Mouse (Mus musculus) MEL (cell line): ENCODE measurements around the gene Ambra1. TPM values are rescaled to one million over a fixed set of nuclear protein-coding genes. Genes with fewer than 3 reads are reported as not detected.

Source experiments
- DNase-seq: peaks from one replicate; pipeline ENCODE4 v3.0.0; 2011; ENCODE audit warnings: low read depth, low spot score
- H3K27ac ChIP-seq: 2 replicates; pipeline ENCODE4 v1.5.1; 2012; ENCODE audit warnings: low read depth, mild to moderate bottlenecking, control low read depth, low read length, moderate library complexity; ENCODE audit not compliant: control insufficient read depth
- H3K27me3 ChIP-seq, 2 experiments: fragments of 150-350 bp in 1 of 2; sonication (generic) in 1 of 2; 2 replicates each; pipeline ENCODE4 v1.6.1; 2012; ENCODE audit warnings: low read length in 2 of 2, mild to moderate bottlenecking in 2 of 2, improper control_type of control experiment in 1 of 2, moderate library complexity in 1 of 2; ENCODE audit not compliant: insufficient read depth in 2 of 2, control insufficient read depth in 1 of 2
- H3K36me3 ChIP-seq, 2 experiments: 2 replicates each; pipeline ENCODE4 v1.6.1; 2012 to 2014; ENCODE audit warnings: low read length in 2 of 2, improper control_type of control experiment in 1 of 2, inconsistent platforms in 1 of 2, mild to moderate bottlenecking in 1 of 2; ENCODE audit not compliant: insufficient read depth in 2 of 2, control insufficient read depth in 1 of 2
- H3K4me1 ChIP-seq, 2 experiments: fragments of 150-350 bp in 1 of 2; sonication (generic) in 1 of 2; 2 replicates each; pipeline ENCODE4 v1.6.1; 2012; ENCODE audit warnings: low read length in 2 of 2, improper control_type of control experiment in 1 of 2, mild to moderate bottlenecking in 1 of 2; ENCODE audit not compliant: insufficient read depth in 2 of 2, control insufficient read depth in 1 of 2
- H3K4me3 ChIP-seq, 2 experiments: fragments of 150-350 bp in 1 of 2; sonication (generic) in 1 of 2; 2 replicates each; pipeline ENCODE4 v1.5.1; 2012; ENCODE audit warnings: low read depth in 2 of 2, low read length in 2 of 2, mild to moderate bottlenecking in 2 of 2, moderate library complexity in 2 of 2, control low read depth in 1 of 2, improper control_type of control experiment in 1 of 2; ENCODE audit not compliant: control insufficient read depth in 1 of 2, insufficient read depth in 1 of 2
- H3K79me2 ChIP-seq: 2 replicates; pipeline ENCODE4 v1.6.1; 2012; ENCODE audit warnings: mild to moderate bottlenecking, low read length, moderate library complexity; ENCODE audit not compliant: control insufficient read depth, poor library complexity, insufficient read depth
- H3K9ac ChIP-seq: 2 replicates; pipeline ENCODE4 v1.6.1; 2012; ENCODE audit warnings: low read depth, mild to moderate bottlenecking, control low read depth, low read length, moderate library complexity; ENCODE audit not compliant: control insufficient read depth, poor library complexity, severe bottlenecking
- H3K9me3 ChIP-seq: fragments of 150-350 bp; sonication (generic); replicated peaks from 2 replicates; pipeline ENCODE4 v1.6.1; 2012; ENCODE audit warnings: mild to moderate bottlenecking, low read length, improper control_type of control experiment, moderate library complexity; ENCODE audit not compliant: insufficient read depth
- CHD2 ChIP-seq: IDR thresholded peaks from 2 replicates; pipeline ENCODE4 v1.6.1; 2011; ENCODE audit warnings: low read length, improper control_type of control experiment
- CTCF ChIP-seq, 3 experiments: IDR thresholded peaks in 2 of 3; conservative IDR thresholded peaks in 1 of 3; 2 replicates each; pipeline ENCODE4 v1.5.1; 2011 to 2012; ENCODE audit warnings: low read length in 3 of 3, low read depth in 2 of 3, mild to moderate bottlenecking in 2 of 3, improper control_type of control experiment in 1 of 3, inconsistent platforms in 1 of 3, mixed read lengths in 1 of 3, moderate library complexity in 1 of 3; ENCODE audit not compliant: control insufficient read depth in 1 of 3, insufficient read depth in 1 of 3, poor library complexity in 1 of 3, severe bottlenecking in 1 of 3
- ELF1 ChIP-seq: IDR thresholded peaks from 2 replicates; pipeline ENCODE4 v1.6.1; 2014; ENCODE audit warnings: low read depth, mild to moderate bottlenecking, inconsistent platforms, low read length, improper control_type of control experiment, moderate library complexity
- EP300 ChIP-seq, 2 experiments: IDR thresholded peaks; 2 replicates each; pipeline ENCODE4 v1.6.1; 2011; ENCODE audit warnings: improper control_type of control experiment in 2 of 2, low read length in 2 of 2, low read depth in 1 of 2, mild to moderate bottlenecking in 1 of 2
- ETS1 ChIP-seq: IDR thresholded peaks from 2 replicates; pipeline ENCODE4 v1.6.1; 2012; ENCODE audit warnings: low read depth, mild to moderate bottlenecking, inconsistent platforms, low read length, improper control_type of control experiment, moderate library complexity
- GABPA ChIP-seq: IDR thresholded peaks from 2 replicates; pipeline ENCODE4 v1.6.1; 2012; ENCODE audit warnings: low read depth, mild to moderate bottlenecking, inconsistent platforms, low read length, improper control_type of control experiment, moderate library complexity
- HCFC1 ChIP-seq: IDR thresholded peaks from 2 replicates; pipeline ENCODE4 v1.6.1; 2012; ENCODE audit warnings: low read depth, mild to moderate bottlenecking, inconsistent platforms, low read length, improper control_type of control experiment, moderate library complexity
- JUND ChIP-seq: IDR thresholded peaks from 2 replicates; pipeline ENCODE4 v1.6.1; 2011; ENCODE audit warnings: low read depth, mild to moderate bottlenecking, improper control_type of control experiment, low read length
- MXI1 ChIP-seq: IDR thresholded peaks from 2 replicates; pipeline ENCODE4 v1.6.1; 2011; ENCODE audit warnings: mild to moderate bottlenecking, low read depth, low read length, improper control_type of control experiment
- NRF1 ChIP-seq: IDR thresholded peaks from 2 replicates; pipeline ENCODE4 v1.6.1; 2014; ENCODE audit warnings: low read depth, mild to moderate bottlenecking, inconsistent platforms, low read length, improper control_type of control experiment, moderate library complexity; ENCODE audit not compliant: poor library complexity, insufficient read depth, severe bottlenecking
- POLR2AphosphoS2 ChIP-seq: IDR thresholded peaks from 2 replicates; pipeline ENCODE4 v1.6.1; 2011; ENCODE audit warnings: low read length, improper control_type of control experiment
- RCOR1 ChIP-seq: IDR thresholded peaks from 2 replicates; pipeline ENCODE4 v1.6.1; 2012; ENCODE audit warnings: low read depth, mild to moderate bottlenecking, inconsistent platforms, low read length, improper control_type of control experiment
- SIN3A ChIP-seq: IDR thresholded peaks from 2 replicates; pipeline ENCODE4 v1.6.1; 2012; ENCODE audit warnings: low read length, improper control_type of control experiment, inconsistent platforms
- TBP ChIP-seq: IDR thresholded peaks from 2 replicates; pipeline ENCODE4 v1.8.0; 2011; ENCODE audit warnings: low read depth, low read length, improper control_type of control experiment
- USF2 ChIP-seq, 2 experiments: IDR thresholded peaks; 2 replicates each; pipeline ENCODE4 v1.6.1; 2011 to 2012; ENCODE audit warnings: improper control_type of control experiment in 2 of 2, low read length in 2 of 2, borderline replicate concordance in 1 of 2, inconsistent platforms in 1 of 2, low read depth in 1 of 2, mild to moderate bottlenecking in 1 of 2; ENCODE audit not compliant: insufficient read depth in 1 of 2
- ZMIZ1 ChIP-seq: IDR thresholded peaks from 2 replicates; pipeline ENCODE4 v1.6.1; 2012; ENCODE audit warnings: low read depth, mild to moderate bottlenecking, inconsistent platforms, low read length, improper control_type of control experiment, moderate library complexity
- polyA plus RNA-seq, 2 experiments: library from polyadenylated mRNA; stranded (reverse) in 1 of 2; unstranded in 1 of 2; fragments of >175 nt in 1 of 2; fragments of >200 nt in 1 of 2; gene quantifications; 2 replicates each; pipeline versions ENCODE4 v1.2.1 to v1.2.4; 2012; ENCODE audit warnings: low replicate concordance in 2 of 2, low read depth in 1 of 2; ENCODE audit not compliant: insufficient read length in 2 of 2, insufficient read depth in 1 of 2, missing spikeins in 1 of 2
- total RNA-seq: library from RNA; depleted of rRNA; stranded (reverse); fragments of 300-350 nt; gene quantifications from 2 replicates; pipeline ENCODE4 v1.2.3, GENCODE M21; 2012

The Ambra1 gene
- total and polyA plus RNA-seq, 3 experiments = 14.6 to 24.7 TPM; not detected in 1

DNA sequence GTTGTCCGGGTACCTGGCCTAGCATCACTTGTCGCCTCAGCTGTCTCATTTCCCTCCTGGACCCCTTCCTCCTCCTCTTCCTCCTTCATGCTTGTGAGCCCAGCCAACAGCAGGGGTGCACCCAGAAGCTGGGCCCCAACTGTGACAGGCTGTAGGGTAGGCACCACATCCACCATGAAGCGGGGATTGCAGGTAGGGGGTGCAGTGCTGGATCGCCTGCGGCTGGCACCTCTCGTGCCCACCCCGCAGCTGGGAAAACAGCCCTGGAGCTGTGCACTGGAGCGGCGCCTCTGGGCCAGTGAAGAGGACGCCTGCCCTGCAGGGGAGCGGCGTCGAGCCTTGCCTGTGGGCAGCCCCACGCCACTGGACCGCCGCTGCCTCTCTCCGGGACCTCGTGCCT, 215.5 kb downstream of the Ambra1 start, which contains the start of gene Gm9821:
TSS of gene Gm9821 (plus strand) at position 221 of the 400 bp plus-strand sequence.
- Histone ChIP-seq H3K4me1 (peaks cover 7 to 27% of the 10 kb centered on the region in 2 experiments; a peak in 3 of 4 replicates), H3K36me3 (peaks cover 5 to 19% of the 10 kb centered on the region in 2 experiments), H3K79me2 (peaks cover 38% of the 10 kb centered on the region), H3K9me3 (no peaks in the 10 kb centered on the region), H3K9ac (no peak within 1 kb of the TSS), H3K27me3 (no peaks in the 10 kb centered on the region), H3K4me3 (no peak within 1 kb of the TSS), H3K27ac (no peak within 1 kb of the TSS)
- DNase-seq = no peak
- TF ChIP-seq CTCF (IDR thresholded peaks at IDR 0.05 in 2 of 3, conservative IDR thresholded peaks at IDR 0.05 in 1 of 3; ENCODE audit: control insufficient read depth in 1 of 3, insufficient read depth in 1 of 3, low read depth in 2 of 3, low read length in 3 of 3, poor library complexity in 1 of 3, severe bottlenecking in 1 of 3) (no peak), NRF1 (no peak), HCFC1 (no peak), RCOR1 (no peak), USF2 (IDR thresholded peaks at IDR 0.05; ENCODE audit: borderline replicate concordance in 1 of 2, insufficient read depth in 1 of 2, low read depth in 1 of 2, low read length in 2 of 2) (no peak), ZMIZ1 (no peak)

DNA sequence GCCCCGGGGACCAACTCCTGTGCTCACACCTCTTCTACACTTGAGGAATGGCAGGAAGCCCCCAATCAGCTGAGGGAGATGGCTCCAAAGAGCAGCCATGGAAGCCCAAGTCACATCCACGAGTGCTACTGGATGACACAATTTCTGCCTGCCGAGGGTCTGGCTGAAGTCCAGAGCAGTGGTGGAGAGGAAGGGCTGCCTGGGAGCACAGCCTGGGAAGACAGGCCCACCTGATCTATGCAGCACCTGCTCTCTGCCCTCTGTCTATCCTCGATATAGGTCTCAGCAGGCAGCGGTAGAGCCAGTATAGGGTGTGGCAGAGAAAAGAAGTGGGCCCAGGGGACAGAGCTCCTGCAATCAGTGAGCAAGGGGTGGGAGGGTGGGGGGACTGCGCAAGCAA, 216.9 kb downstream of the Ambra1 start:
- peaks cover 5 to 23% of the 10 kb centered on the region in 2 experiments for H3K36me3 ChIP-seq
- H3K4me1 ChIP-seq = peaks cover 15 to 38% of the 10 kb centered on the region in 2 experiments; a peak in 3 of 4 replicates
- H3K79me2 ChIP-seq = peaks cover 42% of the 10 kb centered on the region
- H3K9ac ChIP-seq = no peak overlapping the region
- H3K9me3 ChIP-seq = no peaks in the 10 kb centered on the region
- TF ChIP-seq RCOR1 = no peak
- TF ChIP-seq EP300 (IDR thresholded peaks at IDR 0.05; ENCODE audit: low read depth in 1 of 2, low read length in 2 of 2) = no peak
- TF ChIP-seq POLR2AphosphoS2 = no peak
- no peak for TF ChIP-seq TBP
- no peak for TF ChIP-seq GABPA
- no peak for TF ChIP-seq MXI1
- no peak for TF ChIP-seq CHD2
- no peak for TF ChIP-seq JUND
- TF ChIP-seq ETS1 = no peak
- TF ChIP-seq SIN3A = no peak
- no peak for TF ChIP-seq ELF1
- no peak for TF ChIP-seq CTCF (IDR thresholded peaks at IDR 0.05 in 2 of 3, conservative IDR thresholded peaks at IDR 0.05 in 1 of 3; ENCODE audit: control insufficient read depth in 1 of 3, insufficient read depth in 1 of 3, low read depth in 2 of 3, low read length in 3 of 3, poor library complexity in 1 of 3, severe bottlenecking in 1 of 3)
- no peak overlapping the region for H3K4me3 ChIP-seq
- H3K27ac ChIP-seq = no peak overlapping the region
- H3K27me3 ChIP-seq = no peaks in the 10 kb centered on the region
- DNase-seq = no peak
